Mouse (Mus musculus) common myeloid progenitor, adult 5-6 weeks (primary cell): ENCODE data around the gene Clk2. TPM values are rescaled to one million over a fixed set of nuclear protein-coding genes. Genes with fewer than 3 reads are reported as not detected.

Experiments used
- ATAC-seq: replicated peaks from 2 replicates; pipeline ENCODE4 v1.8.0; 2016; ENCODE audit warnings: low read depth, mild to moderate bottlenecking, moderate TSS enrichment, inconsistent platforms; ENCODE audit not compliant: poor library complexity, severe bottlenecking
- total RNA-seq: library from RNA; stranded (forward); fragments of 200-1000, 187-1606 nt; gene quantifications from 2 replicates; pipeline ENCODE4 v1.2.3, GENCODE M21; 2017

Clk2 gene
- total RNA-seq, 1 experiment from 2014 or later: 80.8 TPM

GRCm38 (mm10) chr3:89187690-89188477 lies 23.3 kb downstream of the Clk2 start:
- no peak for ATAC-seq

GRCm38 (mm10) chr3:89188478-89188875 lies 23.9 kb downstream of the Clk2 start:
- ATAC-seq: no peak

GRCm38 (mm10) chr3:89190436-89190835 lies 25.8 kb downstream of the Clk2 start:
- peak; percentile 53 for ATAC-seq

GRCm38 (mm10) chr3:89193351-89193750 lies 28.8 kb downstream of the Clk2 start:
- no peak for ATAC-seq

- peak; percentile 33; the same call in 1 of the 2 replicates for ATAC-seq
These were observed 29.3 kb downstream of the Clk2 start for GRCm38 (mm10) chr3:89193853-89194252.

- ATAC-seq: peak; percentile 98
These were observed 31.6 kb downstream of the Clk2 start for GRCm38 (mm10) chr3:89195979-89196877.

GRCm38 (mm10) chr3:89199839-89200238 lies 35.2 kb downstream of the Clk2 start:
- ATAC-seq: no peak

GRCm38 (mm10) chr3:89202253-89203141 lies 37.9 kb downstream of the Clk2 start, which contains the start of gene Gba:
Gba (plus strand) TSS chr3:89202928.
- peak; percentile 89 for ATAC-seq

GRCm38 (mm10) chr3:89203142-89203514 lies 38.5 kb downstream of the Clk2 start:
- ATAC-seq: no peak

- no peak for ATAC-seq
These were observed 41.5 kb downstream of the Clk2 start for GRCm38 (mm10) chr3:89206079-89206478.

- ATAC-seq: no peak
These were observed 42.1 kb downstream of the Clk2 start for GRCm38 (mm10) chr3:89206695-89207094.

- ATAC-seq: no peak
These were observed 43.6 kb downstream of the Clk2 start for GRCm38 (mm10) chr3:89208075-89208657.

- no peak for ATAC-seq
These were observed 44.1 kb downstream of the Clk2 start for GRCm38 (mm10) chr3:89208736-89209135.

GRCm38 (mm10) chr3:89209731-89210130 lies 45.1 kb downstream of the Clk2 start:
- ATAC-seq: no peak

GRCm38 (mm10) chr3:89210162-89210561 lies 45.6 kb downstream of the Clk2 start:
- no peak for ATAC-seq

GRCm38 (mm10) chr3:89210731-89211130 lies 46.1 kb downstream of the Clk2 start:
- no peak for ATAC-seq

GRCm38 (mm10) chr3:89213803-89214530 lies 49.4 kb downstream of the Clk2 start:
- ATAC-seq: peak; percentile 84

GRCm38 (mm10) chr3:89214681-89215411 lies 50.3 kb downstream of the Clk2 start, which contains the start of gene Thbs3:
Thbs3 (plus strand) TSS chr3:89215180.
- ATAC-seq: no peak
